Mouse (Mus musculus) ES-E14 (cell line): ENCODE results near the gene Pcdh9. TPM values are rescaled to one million over a fixed set of nuclear protein-coding genes. Genes with fewer than 3 reads are reported as not detected.
A peak's percentile ranks its signal among the peaks of the same experiment; 100 is the strongest.

Experiments
- DNase-seq: peaks from one replicate; pipeline ENCODE4 v3.0.0-alpha.2; 2013; ENCODE audit warnings: low read depth, low spot score
- H3K27ac ChIP-seq: 2 replicates; pipeline ENCODE4 v1.5.1; 2012; ENCODE audit warnings: low read depth, mild to moderate bottlenecking, low read length, moderate library complexity, mixed read lengths; ENCODE audit not compliant: poor library complexity, insufficient read depth, severe bottlenecking
- H3K36me3 ChIP-seq: 2 replicates; pipeline ENCODE4 v1.6.1; 2012; ENCODE audit warnings: mild to moderate bottlenecking, low read length, moderate library complexity, mixed read lengths; ENCODE audit not compliant: control insufficient read depth, poor library complexity, insufficient read depth, severe bottlenecking
- H3K4me1 ChIP-seq, 2 experiments: fragments of 150-350 bp in 1 of 2; sonication (generic) in 1 of 2; 2 replicates each; pipeline ENCODE4 v1.6.1; 2012; ENCODE audit warnings: low read length in 2 of 2, mild to moderate bottlenecking in 1 of 2, mixed read lengths in 1 of 2; ENCODE audit not compliant: control insufficient read depth in 2 of 2, insufficient read depth in 2 of 2, poor library complexity in 1 of 2
- H3K4me3 ChIP-seq, 2 experiments: fragments of 150-350 bp in 1 of 2; sonication (generic) in 1 of 2; 2 replicates each; pipeline ENCODE4 v1.5.1; 2012; ENCODE audit warnings: low read length in 2 of 2, low read depth in 1 of 2, mild to moderate bottlenecking in 1 of 2, mixed read lengths in 1 of 2; ENCODE audit not compliant: insufficient read depth in 1 of 2, poor library complexity in 1 of 2, severe bottlenecking in 1 of 2
- H3K9ac ChIP-seq: 2 replicates; pipeline ENCODE4 v1.6.1; 2012; ENCODE audit warnings: low read depth, mild to moderate bottlenecking, low read length, mixed read lengths; ENCODE audit not compliant: poor library complexity, insufficient read depth, severe bottlenecking
- H3K9me3 ChIP-seq: fragments of 150-350 bp; sonication (generic); 2 replicates; pipeline ENCODE4 v1.6.1; 2012; ENCODE audit warnings: low read depth, mild to moderate bottlenecking, low read length; ENCODE audit not compliant: control insufficient read depth, insufficient read depth
- CHD2 ChIP-seq: IDR thresholded peaks from 2 replicates; pipeline ENCODE4 v1.6.1; 2014; ENCODE audit warnings: mild to moderate bottlenecking, low read depth, low read length, inconsistent platforms
- HCFC1 ChIP-seq: IDR thresholded peaks from 2 replicates; pipeline ENCODE4 v1.6.1; 2012; ENCODE audit warnings: low read length, inconsistent platforms, borderline replicate concordance; ENCODE audit not compliant: insufficient read depth
- MAFK ChIP-seq: IDR thresholded peaks from 2 replicates; pipeline ENCODE4 v1.6.1; 2014; ENCODE audit warnings: mild to moderate bottlenecking, low read depth, low read length, inconsistent platforms; ENCODE audit not compliant: insufficient read depth
- ZC3H11A ChIP-seq: IDR thresholded peaks from 2 replicates; pipeline ENCODE4 v1.6.1; 2012; ENCODE audit warnings: low read depth, mild to moderate bottlenecking, inconsistent platforms, low read length, borderline replicate concordance
- ZNF384 ChIP-seq: IDR thresholded peaks from 2 replicates; pipeline ENCODE4 v1.6.1; 2012; ENCODE audit warnings: low read depth, low read length, inconsistent platforms
- in situ Hi-C, 2 experiments: fragments of 600-800 bp; cut with MboI; formaldehyde crosslinking; loops; one replicate each; pipeline ENCODE4 v1.15.1; 2025; ENCODE audit warnings: low sequenced_read_pairs in 2 of 2, inconsistent platforms in 1 of 2; ENCODE audit not compliant: unreplicated experiment in 2 of 2
- total RNA-seq: library from RNA; depleted of rRNA; stranded (reverse); fragments of 300-350 nt; gene quantifications from 2 replicates; pipeline ENCODE4 v1.2.3, GENCODE M21; 2012; rRNA removed

The Pcdh9 gene
- total RNA-seq: 0.48 and 0.71 TPM in 2 replicates

- Histone ChIP-seq H3K4me1 (no peaks in the 10 kb centered on the region), H3K36me3 (no peaks in the 10 kb centered on the region), H3K9ac (peak within 1 kb of the TSS; percentile 42; the same call in 1 of the 2 replicates), H3K27ac (no peak within 1 kb of the TSS), H3K9me3 (no peaks in the 10 kb centered on the region), H3K4me3 (peak within 1 kb of the TSS; percentile 60 to 64)
- in situ Hi-C loops: loop anchor here in 1 of 2 experiments (25.0 kb wide), 1 partner anchor 553 kb away; no protein-coding TSS in a partner anchor
- peak; percentile 72 for DNase-seq
- TF ChIP-seq HCFC1: 0 out of 2 replicates have a peak, but pooled peaks have one; percentile 53
- TF ChIP-seq ZC3H11A: no peak
Observed at GRCm38 (mm10) chr14:93890519-93891370, at the start of gene Pcdh9. Gene Pcdh9, minus strand, starts transcription at chr14:93890679.

DNA sequence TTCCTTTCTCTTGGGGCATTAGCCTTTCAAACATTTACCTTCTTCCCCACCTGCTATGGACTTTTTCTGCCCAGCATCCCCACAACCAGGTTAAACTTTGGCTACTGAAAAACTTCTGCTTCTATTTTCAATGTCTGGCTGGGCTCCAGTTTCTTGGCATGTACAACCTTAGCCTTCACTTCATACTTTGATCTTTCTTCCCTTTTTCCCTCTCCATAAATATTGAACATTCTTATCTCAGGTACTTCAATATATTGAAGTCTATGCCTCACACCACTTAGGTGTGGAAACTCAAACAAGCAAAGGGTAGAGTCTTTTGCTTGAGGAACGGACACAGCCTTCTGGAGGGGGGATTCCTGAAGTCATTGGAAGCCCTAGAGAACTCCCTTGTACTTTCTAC, 16.4 kb upstream of the Pcdh9 start:
- no peak for DNase-seq
- in situ Hi-C loops: no loop called here
- TF ChIP-seq HCFC1 (no peak), ZNF384 (no peak), ZC3H11A (no peak), CHD2 (no peak), MAFK (no peak)

GRCm38 (mm10) chr14:93898533-93898932, 8.1 kb upstream of the Pcdh9 start:
- no peak for TF ChIP-seq MAFK
- peak; percentile 56; the same call in 1 of the 2 replicates for TF ChIP-seq ZC3H11A
- TF ChIP-seq HCFC1: no peak
- no peak for TF ChIP-seq CHD2
- peak; percentile 72; the same call in 1 of the 2 replicates for TF ChIP-seq ZNF384
- Histone ChIP-seq H3K9ac (no peak overlapping the region), H3K4me3 (no peak overlapping the region), H3K4me1 (no peaks in the 10 kb centered on the region), H3K36me3 (no peaks in the 10 kb centered on the region), H3K27ac (no peak overlapping the region), H3K9me3 (no peaks in the 10 kb centered on the region)
- in situ Hi-C loops: loop anchor here in 1 of 2 experiments (25.0 kb wide), 1 partner anchor 561 kb away; no protein-coding TSS in a partner anchor
- no peak for DNase-seq

More for the DNA sequence above, 16.4 kb upstream of the Pcdh9 start:
- Histone ChIP-seq H3K4me3 (no peak overlapping the region), H3K36me3 (no peaks in the 10 kb centered on the region), H3K9me3 (no peaks in the 10 kb centered on the region), H3K4me1 (no peaks in the 10 kb centered on the region), H3K9ac (no peak overlapping the region), H3K27ac (no peak overlapping the region)

GRCm38 (mm10) chr14:93895131-93895530, 4.7 kb upstream of the Pcdh9 start:
- no peak overlapping the region for H3K4me3 ChIP-seq
- H3K9me3 ChIP-seq: no peaks in the 10 kb centered on the region
- no peak overlapping the region for H3K27ac ChIP-seq
- in situ Hi-C loops: loop anchor here in 1 of 2 experiments (25.0 kb wide), 1 partner anchor 558 kb away; no protein-coding TSS in a partner anchor
- H3K4me1 ChIP-seq: no peaks in the 10 kb centered on the region
- DNase-seq: no peak
- no peak overlapping the region for H3K9ac ChIP-seq
- TF ChIP-seq ZNF384: no peak
- H3K36me3 ChIP-seq: no peaks in the 10 kb centered on the region

GRCm38 (mm10) chr14:93891371-93891746, 880 bp upstream of the Pcdh9 start:
- H3K27ac ChIP-seq: no peak overlapping the region
- DNase-seq: no peak
- TF ChIP-seq MAFK (no peak), ZC3H11A (no peak), CHD2 (no peak), ZNF384 (no peak), HCFC1 (no peak)
- no peaks in the 10 kb centered on the region for H3K4me1 ChIP-seq
- peak overlapping the region; percentile 42; the same call in 1 of the 2 replicates for H3K9ac ChIP-seq
- H3K36me3 ChIP-seq: no peaks in the 10 kb centered on the region
- no peaks in the 10 kb centered on the region for H3K9me3 ChIP-seq
- H3K4me3 ChIP-seq: peak overlapping the region; percentile 60 to 64
- in situ Hi-C loops: loop anchor here in 1 of 2 experiments (25.0 kb wide), 1 partner anchor 554 kb away; no protein-coding TSS in a partner anchor
